Mouse (Mus musculus): ENCODE results near the gene Clip4.

DNA sequence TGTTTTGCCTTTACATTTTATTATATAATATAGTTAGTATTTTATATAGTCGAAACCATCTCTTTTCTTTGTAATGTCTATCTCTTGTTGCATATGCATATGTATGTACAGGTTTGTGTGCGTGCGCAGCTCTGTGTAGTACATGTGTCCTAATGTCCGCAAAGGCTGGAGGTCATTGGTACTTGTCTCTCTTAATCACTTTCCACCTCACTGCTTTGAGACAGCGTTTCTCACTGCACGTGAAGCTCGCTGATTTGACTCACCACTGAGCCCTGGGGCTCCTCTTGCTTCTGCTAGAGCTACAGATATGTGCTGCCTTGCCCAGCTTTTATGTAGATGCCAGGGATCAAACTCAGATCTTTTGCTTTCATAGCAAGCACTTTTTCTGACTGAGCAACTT is 7.7 kb upstream of the Clip4 start:
- TF ChIP-seq CTCF (IDR thresholded peaks at IDR 0.05; ENCODE audit: low read depth) (no peak), EP300 (IDR thresholded peaks at IDR 0.05; ENCODE audit: low read depth) (no peak)

Measured in liver, embryonic 14.5 days (tissue).